Mouse (Mus musculus) heart, embryonic 14.5 days (tissue): ENCODE measurements at regions not wholly inside any gene's neighbourhood (a gene's known extent, or its start where the extent isn't known, plus 50 kb on each side); places are given as distances from the start of the nearest gene placed in this dataset.
A peak's percentile ranks its signal among the peaks of the same experiment; 100 is the strongest.

Experiments
- ATAC-seq: fragments of 200-750 bp; cut with Nextera tagmentation; 2 replicates; pipeline ENCODE4 v1.8.0; 2017; ENCODE audit warnings: low read depth, moderate TSS enrichment; ENCODE audit not compliant: insufficient number of reproducible peaks, insufficient read depth, low FRiP score
- H3K27ac ChIP-seq, 2 experiments: fragments of 200-500 bp in 1 of 2; fragments of 300-500 bp in 1 of 2; sonication (generic) in 1 of 2; replicated peaks in 1 of 2; 2 replicates each; pipeline ENCODE4 v1.5.1; 2012 to 2014; ENCODE audit warnings: low read depth in 2 of 2, low read length in 2 of 2, control low read depth in 1 of 2, mild to moderate bottlenecking in 1 of 2, mixed read lengths in 1 of 2; ENCODE audit not compliant: control insufficient read depth in 1 of 2, insufficient read depth in 1 of 2
- H3K27me3 ChIP-seq: fragments of 300-500 bp; sonication (generic); 2 replicates; pipeline ENCODE4 v1.6.1; 2014; ENCODE audit warnings: mild to moderate bottlenecking, low read length, control low read depth; ENCODE audit not compliant: control insufficient read depth, insufficient read depth
- H3K36me3 ChIP-seq: fragments of 300-500 bp; sonication (generic); 2 replicates; pipeline ENCODE4 v1.6.1; 2014; ENCODE audit warnings: mild to moderate bottlenecking, control low read depth, low read length, mixed read lengths; ENCODE audit not compliant: control insufficient read depth, insufficient read depth
- H3K4me1 ChIP-seq, 2 experiments: fragments of 200-500 bp in 1 of 2; fragments of 300-500 bp in 1 of 2; sonication (generic) in 1 of 2; 2 replicates each; pipeline ENCODE4 v1.6.1; 2012 to 2014; ENCODE audit warnings: low read length in 2 of 2, control low read depth in 1 of 2, mixed read lengths in 1 of 2; ENCODE audit not compliant: control insufficient read depth in 2 of 2, insufficient read depth in 2 of 2
- H3K4me2 ChIP-seq: fragments of 300-500 bp; sonication (generic); 2 replicates; pipeline ENCODE4 v1.6.1; 2014; ENCODE audit warnings: mild to moderate bottlenecking, low read length
- H3K4me3 ChIP-seq, 2 experiments: fragments of 200-500 bp in 1 of 2; fragments of 300-500 bp in 1 of 2; sonication (generic) in 1 of 2; 2 replicates each; pipeline ENCODE4 v1.5.1; 2012 to 2014; ENCODE audit warnings: low read length in 2 of 2, mild to moderate bottlenecking in 2 of 2, control low read depth in 1 of 2, low read depth in 1 of 2, moderate library complexity in 1 of 2; ENCODE audit not compliant: control insufficient read depth in 1 of 2, insufficient read depth in 1 of 2
- H3K9ac ChIP-seq: fragments of 300-500 bp; sonication (generic); 2 replicates; pipeline ENCODE4 v1.6.1; 2014; ENCODE audit warnings: mild to moderate bottlenecking, low read length
- H3K9me3 ChIP-seq: fragments of 300-500 bp; sonication (generic); 2 replicates; pipeline ENCODE4 v1.6.1; 2016; ENCODE audit warnings: low read length, control low read depth; ENCODE audit not compliant: control insufficient read depth
- WGBS: fragments of 180-500 bp; shearing (Covaris S2); extraction: QIAGEN DNeasy Blood & Tissue Kit; methylation state at CpG from one replicate; pipeline ENCODE4 v1.1.7; 2014; 5-methylcytosine and 5-hydroxymethylcytosine counted together

DNA sequence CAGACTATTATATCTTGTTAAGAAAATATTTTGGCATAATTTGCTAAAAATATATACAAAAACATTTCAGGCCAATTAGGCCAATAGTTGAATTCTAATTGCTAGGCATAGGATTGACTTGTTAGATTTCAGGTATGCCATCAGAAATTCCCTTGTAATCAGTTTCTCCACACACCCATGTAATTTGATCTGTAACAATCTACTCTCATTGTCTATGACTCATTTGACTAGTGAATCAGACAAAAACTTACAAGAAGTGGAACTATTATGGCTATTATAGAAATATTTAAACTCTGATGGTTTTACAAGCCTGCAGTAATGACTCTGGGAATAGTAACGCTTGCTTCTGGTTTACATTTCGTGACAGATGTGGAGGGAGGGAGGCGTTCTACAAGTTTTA is 338.9 kb upstream of the Ptbp2 start:
- Histone ChIP-seq H3K9ac (no peak overlapping the region), H3K4me3 (no peak overlapping the region), H3K4me1 (no peaks in the 10 kb centered on the region), H3K4me2 (no peak overlapping the region), H3K36me3 (no peaks in the 10 kb centered on the region), H3K27ac (no peak overlapping the region), H3K9me3 (no peaks in the 10 kb centered on the region), H3K27me3 (no peaks in the 10 kb centered on the region)
- WGBS = 87% methylated on average over 3 of the region's 3 CpGs
- no peak for ATAC-seq

DNA sequence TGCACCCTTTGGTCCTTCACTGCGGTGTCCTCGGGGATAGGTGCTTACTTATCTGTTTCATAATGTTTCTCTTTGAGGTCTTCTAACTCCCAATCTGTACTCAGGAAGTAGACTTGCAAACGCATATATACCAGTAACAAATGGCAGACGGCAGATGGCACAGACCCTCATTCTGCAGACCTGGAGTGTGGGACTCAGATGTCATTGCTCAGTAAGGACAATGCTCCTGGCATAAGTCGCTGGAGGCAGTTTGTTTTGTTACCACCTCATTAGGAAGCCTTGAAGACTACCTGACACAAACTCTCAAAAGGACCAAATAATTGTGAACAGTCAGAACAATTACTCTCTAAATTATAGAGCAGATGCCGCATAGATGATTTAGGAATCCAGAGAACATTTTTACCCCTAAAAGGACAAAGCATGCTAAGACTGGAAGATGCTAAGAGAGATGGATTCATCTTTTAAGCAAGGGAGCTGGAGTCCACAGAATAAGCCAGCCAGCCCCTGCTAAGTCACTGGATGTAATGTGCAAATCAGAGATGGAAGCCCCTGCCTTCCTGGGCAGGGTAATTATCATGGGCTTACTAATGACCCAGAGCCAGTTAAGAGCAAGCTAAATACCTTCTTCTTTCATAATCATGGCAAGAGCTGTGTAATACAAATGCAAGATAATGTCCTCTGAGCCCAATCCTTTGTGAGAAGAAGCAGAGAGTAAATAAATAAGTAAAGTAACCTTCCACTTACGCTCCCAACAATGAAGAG is 299.1 kb upstream of the Ptbp2 start:
- Histone ChIP-seq H3K27me3 (no peaks in the 10 kb centered on the region), H3K4me3 (no peak overlapping the region), H3K9ac (no peak overlapping the region), H3K36me3 (no peaks in the 10 kb centered on the region), H3K27ac (no peak overlapping the region), H3K4me1 (no peaks in the 10 kb centered on the region), H3K4me2 (no peak overlapping the region), H3K9me3 (no peaks in the 10 kb centered on the region)
- 74% methylated on average over 7 of the region's 7 CpGs for WGBS
- no peak for ATAC-seq

DNA sequence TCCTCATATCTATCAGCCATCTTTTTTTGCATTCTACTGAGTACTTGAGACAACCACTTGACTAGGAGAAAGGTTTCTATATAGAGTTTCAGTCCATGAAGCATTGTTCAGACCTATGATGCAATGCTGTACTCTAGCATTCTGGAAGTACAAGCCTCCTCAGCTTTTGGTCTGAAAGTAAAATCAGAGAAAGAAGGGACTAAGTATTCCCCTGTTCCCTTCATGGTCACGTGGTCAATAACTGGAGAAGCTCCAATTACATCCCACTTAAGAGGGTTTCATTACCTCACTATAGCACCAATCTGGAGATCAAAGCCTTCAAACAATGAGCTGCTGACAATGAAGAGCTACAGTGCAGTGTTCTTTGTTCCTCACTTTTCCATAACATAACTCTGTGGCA is 289.3 kb upstream of the Ptbp2 start:
- Histone ChIP-seq H3K27me3 (no peaks in the 10 kb centered on the region), H3K4me2 (no peak overlapping the region), H3K9ac (no peak overlapping the region), H3K36me3 (no peaks in the 10 kb centered on the region), H3K27ac (no peak overlapping the region), H3K4me1 (no peaks in the 10 kb centered on the region), H3K4me3 (no peak overlapping the region), H3K9me3 (no peaks in the 10 kb centered on the region)
- WGBS = 25% methylated on average over 1 of the region's 1 CpGs
- no peak for ATAC-seq

DNA sequence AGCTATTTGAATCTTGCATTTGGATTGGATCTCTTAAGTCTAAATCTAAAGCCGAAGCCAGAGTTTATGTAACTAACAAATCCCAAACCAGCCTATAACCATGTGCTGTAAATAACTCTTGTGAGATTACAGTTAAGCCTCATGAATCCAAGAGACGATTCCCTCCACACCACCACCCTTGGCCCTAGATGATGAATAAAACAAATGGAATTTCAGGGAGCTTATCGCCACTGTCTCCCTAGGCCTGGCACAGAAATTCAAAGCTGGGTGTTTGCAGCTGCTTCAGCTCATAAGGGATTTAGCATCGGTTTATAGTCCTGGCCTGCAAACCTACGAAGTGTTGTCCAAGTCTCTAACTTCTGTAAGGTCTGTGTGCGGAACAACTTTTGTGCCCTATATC is 281.4 kb upstream of the Ptbp2 start:
- no peak for ATAC-seq
- Histone ChIP-seq H3K4me1 (peaks cover 0 to 3% of the 10 kb centered on the region in 2 experiments; a peak in 2 of 4 replicates), H3K27ac (no peak overlapping the region), H3K9ac (no peak overlapping the region), H3K36me3 (no peaks in the 10 kb centered on the region), H3K4me3 (no peak overlapping the region), H3K27me3 (no peaks in the 10 kb centered on the region), H3K9me3 (no peaks in the 10 kb centered on the region), H3K4me2 (no peak overlapping the region)
- WGBS = 67% methylated on average over 6 of the region's 6 CpGs

DNA sequence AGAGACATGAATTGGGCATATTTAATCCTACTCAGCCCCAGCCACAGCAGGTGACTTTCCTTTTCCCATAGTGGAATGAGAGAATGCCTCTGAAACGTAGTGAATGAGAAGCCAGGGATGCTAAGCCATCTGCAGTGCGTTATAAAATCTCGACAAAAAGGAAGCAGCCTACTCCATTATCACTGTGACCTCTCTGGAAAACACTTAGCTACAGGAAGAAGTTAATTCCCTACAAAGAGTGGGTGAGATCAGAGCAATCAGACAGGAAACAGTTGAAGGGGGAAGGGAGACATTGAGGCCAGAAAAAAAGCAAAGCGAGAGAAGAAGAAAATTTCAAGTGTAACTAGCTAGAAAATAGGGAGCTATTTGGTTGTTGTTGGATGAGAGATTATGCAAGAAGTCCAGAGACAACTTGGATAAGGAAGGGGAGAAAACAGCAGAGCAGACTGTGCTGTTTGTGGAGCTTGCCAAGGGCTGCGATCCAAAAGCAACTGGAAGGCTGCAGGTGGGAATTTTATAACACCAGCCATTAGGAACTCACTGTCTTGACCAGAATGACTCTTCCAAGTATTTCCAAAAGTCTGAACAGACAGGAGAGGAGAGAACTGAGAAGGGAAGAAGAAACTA is 280.7 kb upstream of the Ptbp2 start:
- Histone ChIP-seq H3K27me3 (no peaks in the 10 kb centered on the region), H3K4me1 (peaks cover 3 to 9% of the 10 kb centered on the region in 2 experiments; a peak in 3 of 4 replicates), H3K9ac (no peak overlapping the region), H3K36me3 (no peaks in the 10 kb centered on the region), H3K27ac (peak overlapping the region in 1 of 2 experiments; percentile 18; a peak in 1 of 4 replicates), H3K9me3 (no peaks in the 10 kb centered on the region), H3K4me3 (no peak overlapping the region), H3K4me2 (no peak overlapping the region)
- WGBS = 29% methylated on average over 5 of the region's 5 CpGs
- ATAC-seq = no peak; the same call in 1 of the 2 replicates

DNA sequence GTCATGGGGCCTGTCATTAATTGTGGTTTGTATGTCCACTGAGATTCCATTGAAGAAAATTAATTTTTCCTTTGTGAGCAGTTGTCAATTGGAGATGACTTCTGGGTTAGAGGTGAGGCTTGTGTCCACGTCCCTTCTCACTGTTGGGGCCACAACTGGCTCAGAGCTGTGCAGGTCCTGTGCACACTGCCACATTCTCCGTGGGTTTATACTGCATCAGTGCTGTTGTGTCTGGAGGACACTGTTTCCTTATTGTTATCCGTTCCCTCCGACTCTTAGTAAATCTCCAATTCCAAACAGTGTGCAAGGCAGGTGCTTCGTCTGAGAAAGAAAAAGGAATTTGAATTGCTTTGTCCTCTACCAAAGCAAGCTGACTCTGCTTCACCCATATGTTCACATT is 278.0 kb upstream of the Ptbp2 start:
- no peak overlapping the region for H3K27ac ChIP-seq
- H3K27me3 ChIP-seq = no peaks in the 10 kb centered on the region
- ATAC-seq = no peak
- H3K4me1 ChIP-seq = peaks cover 6 to 12% of the 10 kb centered on the region in 2 experiments; a peak in 3 of 4 replicates
- no peak overlapping the region for H3K4me2 ChIP-seq
- H3K9me3 ChIP-seq = no peaks in the 10 kb centered on the region
- H3K36me3 ChIP-seq = no peaks in the 10 kb centered on the region
- H3K4me3 ChIP-seq = no peak overlapping the region
- no peak overlapping the region for H3K9ac ChIP-seq
- 84% methylated on average over 5 of the region's 5 CpGs for WGBS

DNA sequence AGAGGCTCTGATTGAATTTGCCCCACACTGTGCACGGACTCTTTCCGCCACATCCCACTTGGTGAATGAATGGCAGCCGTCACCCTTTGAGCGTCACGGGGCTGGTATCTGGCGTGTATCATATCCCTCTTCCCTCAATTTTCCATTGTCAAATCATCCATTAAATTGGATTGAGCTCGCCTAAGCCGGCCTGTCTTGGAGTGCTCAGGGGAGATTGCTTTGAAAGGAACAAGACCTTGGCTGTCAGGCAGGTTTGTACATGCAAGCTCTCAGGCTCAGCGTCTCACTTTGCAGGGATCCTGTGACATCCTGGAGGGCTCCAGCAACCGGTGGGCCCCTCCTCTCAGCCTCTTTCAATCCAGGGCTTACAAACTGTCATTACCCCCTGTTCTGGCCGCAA is 275.7 kb upstream of the Ptbp2 start:
- WGBS = 26% methylated on average over 11 of the region's 11 CpGs
- no peak overlapping the region for H3K27ac ChIP-seq
- peak; percentile 43; the same call in 1 of the 2 replicates for ATAC-seq
- no peaks in the 10 kb centered on the region for H3K36me3 ChIP-seq
- peak overlapping the region; percentile 55 for H3K4me2 ChIP-seq
- peak overlapping the region; percentile 5; the same call in 1 of the 2 replicates for H3K9ac ChIP-seq
- H3K27me3 ChIP-seq = no peaks in the 10 kb centered on the region
- peaks cover 6 to 9% of the 10 kb centered on the region in 2 experiments; a peak in 2 of 4 replicates for H3K4me1 ChIP-seq
- H3K9me3 ChIP-seq = no peaks in the 10 kb centered on the region
- H3K4me3 ChIP-seq = 0 out of 4 replicates have a peak overlapping the region, but pooled peaks of 1 of the 2 experiments have one; percentile 9
